Mouse (Mus musculus): ENCODE measurements around the gene Dclk1. TPM values are rescaled to one million over a fixed set of nuclear protein-coding genes. Genes with fewer than 3 reads are reported as not detected.
A peak's percentile ranks its signal among the peaks of the same experiment; 100 is the strongest.

Dclk1 gene
- polyA plus RNA-seq, 1 experiment from 2014 or later = 47.6 TPM

GRCm38 (mm10) chr3:55520240-55521180 lies 278.3 kb downstream of the Dclk1 start:
- peaks cover 34% of the 10 kb centered on the region for H3K27me3 ChIP-seq (ENCODE audit: poor library complexity, severe bottlenecking)
- no peaks in the 10 kb centered on the region for H3K36me3 ChIP-seq (replicated peaks)
- no peak overlapping the region for H3K27ac ChIP-seq
- DNase-seq (ENCODE audit: extremely low spot score, low spot score) = peak; percentile 60
- H3K4me1 ChIP-seq = peaks cover 65% of the 10 kb centered on the region
- no peaks in the 10 kb centered on the region for H3K9me3 ChIP-seq
- no peak overlapping the region for H3K4me3 ChIP-seq
- 27% methylated on average over 12 of the region's 12 CpGs for WGBS

DNA sequence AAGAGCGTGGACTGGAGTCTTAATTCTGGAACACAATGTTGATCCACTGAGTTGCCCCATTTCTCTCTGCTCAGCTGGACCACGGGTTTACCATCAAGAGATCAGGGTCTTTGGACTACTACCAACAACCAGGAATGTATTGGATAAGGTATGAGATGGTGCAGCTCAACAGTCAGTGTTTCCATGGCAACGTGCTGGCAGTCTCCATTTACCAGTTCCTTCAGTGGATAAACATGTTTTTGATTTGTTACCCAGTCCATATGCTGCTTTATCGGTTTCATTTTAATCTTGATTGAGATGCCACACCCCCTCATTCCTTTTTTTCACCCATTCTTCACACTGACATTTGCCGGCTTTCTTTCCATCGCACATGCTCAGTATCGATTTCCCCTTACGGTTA lies 279.6 kb downstream of the Dclk1 start:
- no peak for DNase-seq (ENCODE audit: extremely low spot score, low spot score)
- Histone ChIP-seq H3K36me3 (replicated peaks) (no peaks in the 10 kb centered on the region), H3K4me3 (no peak overlapping the region), H3K4me1 (peaks cover 57% of the 10 kb centered on the region), H3K27ac (no peak overlapping the region), H3K9me3 (no peaks in the 10 kb centered on the region), H3K27me3 (ENCODE audit: poor library complexity, severe bottlenecking) (peaks cover 38% of the 10 kb centered on the region)
- WGBS = 85% methylated on average over 8 of the region's 8 CpGs

- no peak for DNase-seq (ENCODE audit: extremely low spot score, low spot score)
- Histone ChIP-seq H3K27me3 (ENCODE audit: poor library complexity, severe bottlenecking) (peaks cover 38% of the 10 kb centered on the region), H3K9me3 (no peaks in the 10 kb centered on the region), H3K4me3 (no peak overlapping the region), H3K36me3 (replicated peaks) (no peaks in the 10 kb centered on the region), H3K27ac (no peak overlapping the region), H3K4me1 (peaks cover 68% of the 10 kb centered on the region)
- WGBS = 33% methylated on average over 7 of the region's 7 CpGs
Observed at GRCm38 (mm10) chr3:55523224-55523623, 281.1 kb downstream of the Dclk1 start.

- 56% methylated on average over 16 of the region's 16 CpGs for WGBS
- peaks cover 69% of the 10 kb centered on the region for H3K4me1 ChIP-seq
- H3K27ac ChIP-seq = no peak overlapping the region
- H3K9me3 ChIP-seq = no peaks in the 10 kb centered on the region
- H3K36me3 ChIP-seq (replicated peaks) = no peaks in the 10 kb centered on the region
- H3K4me3 ChIP-seq = no peak overlapping the region
- peaks cover 38% of the 10 kb centered on the region for H3K27me3 ChIP-seq (ENCODE audit: poor library complexity, severe bottlenecking)
- DNase-seq (ENCODE audit: extremely low spot score, low spot score) = no peak
Observed at GRCm38 (mm10) chr3:55523735-55524477, 281.7 kb downstream of the Dclk1 start.

GRCm38 (mm10) chr3:55524491-55525195 lies 282.5 kb downstream of the Dclk1 start:
- no peak for DNase-seq (ENCODE audit: extremely low spot score, low spot score)
- Histone ChIP-seq H3K4me3 (no peak overlapping the region), H3K36me3 (replicated peaks) (no peaks in the 10 kb centered on the region), H3K9me3 (no peaks in the 10 kb centered on the region), H3K27ac (0 out of 2 replicates have a peak overlapping the region, but pooled peaks have one; percentile 22), H3K4me1 (peaks cover 69% of the 10 kb centered on the region), H3K27me3 (ENCODE audit: poor library complexity, severe bottlenecking) (peaks cover 36% of the 10 kb centered on the region)
- 73% methylated on average over 9 of the region's 9 CpGs for WGBS

DNA sequence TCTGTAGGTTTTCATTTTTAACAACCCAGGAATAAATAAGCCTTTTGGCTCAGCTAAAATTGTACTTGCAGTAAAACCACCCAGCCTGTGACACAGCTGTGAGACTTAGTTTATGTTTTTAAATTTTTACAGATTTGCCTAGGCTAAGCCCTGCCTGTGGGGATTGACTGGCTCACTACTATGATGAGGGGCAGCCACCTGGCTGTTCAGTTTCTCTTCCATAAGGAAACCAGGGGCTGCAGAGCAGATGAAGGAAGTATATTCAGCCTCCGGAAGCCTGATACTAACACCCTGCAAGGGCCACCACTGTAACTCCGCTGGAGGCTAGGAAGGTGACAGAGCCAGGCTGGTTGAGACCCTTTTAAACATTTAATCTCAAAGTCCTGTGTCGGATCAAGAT lies 284.3 kb downstream of the Dclk1 start:
- H3K4me3 ChIP-seq = no peak overlapping the region
- no peak for DNase-seq (ENCODE audit: extremely low spot score, low spot score)
- H3K36me3 ChIP-seq (replicated peaks) = no peaks in the 10 kb centered on the region
- H3K4me1 ChIP-seq = peaks cover 63% of the 10 kb centered on the region
- H3K27me3 ChIP-seq (ENCODE audit: poor library complexity, severe bottlenecking) = peaks cover 25% of the 10 kb centered on the region
- H3K9me3 ChIP-seq = no peaks in the 10 kb centered on the region
- H3K27ac ChIP-seq = no peak overlapping the region
- 90% methylated on average over 3 of the region's 3 CpGs for WGBS

DNA sequence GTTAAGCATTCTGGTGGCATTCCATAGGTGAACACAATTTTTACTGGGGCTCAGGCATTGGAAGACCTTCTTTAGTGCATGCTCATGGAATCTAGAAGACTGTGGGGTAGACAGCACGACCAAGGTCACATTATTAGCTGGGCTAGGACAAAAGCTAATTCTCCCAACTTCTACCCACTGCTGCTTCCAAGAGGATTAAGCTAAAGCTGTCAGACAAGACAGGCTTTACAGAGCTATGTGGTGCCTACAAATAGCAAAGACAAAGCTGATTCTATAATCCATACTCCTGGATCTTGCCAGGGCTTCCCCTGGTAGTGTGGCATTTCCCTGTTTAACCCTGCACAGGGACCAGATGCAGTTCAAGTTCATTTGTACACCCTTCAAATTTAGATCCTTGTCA lies 285.4 kb downstream of the Dclk1 start:
- Histone ChIP-seq H3K9me3 (no peaks in the 10 kb centered on the region), H3K27ac (no peak overlapping the region), H3K36me3 (replicated peaks) (no peaks in the 10 kb centered on the region), H3K27me3 (ENCODE audit: poor library complexity, severe bottlenecking) (peaks cover 17% of the 10 kb centered on the region), H3K4me3 (no peak overlapping the region), H3K4me1 (peaks cover 63% of the 10 kb centered on the region)
- 19% methylated on average over 1 of the region's 1 CpGs for WGBS
- DNase-seq (ENCODE audit: extremely low spot score, low spot score) = no peak

DNA sequence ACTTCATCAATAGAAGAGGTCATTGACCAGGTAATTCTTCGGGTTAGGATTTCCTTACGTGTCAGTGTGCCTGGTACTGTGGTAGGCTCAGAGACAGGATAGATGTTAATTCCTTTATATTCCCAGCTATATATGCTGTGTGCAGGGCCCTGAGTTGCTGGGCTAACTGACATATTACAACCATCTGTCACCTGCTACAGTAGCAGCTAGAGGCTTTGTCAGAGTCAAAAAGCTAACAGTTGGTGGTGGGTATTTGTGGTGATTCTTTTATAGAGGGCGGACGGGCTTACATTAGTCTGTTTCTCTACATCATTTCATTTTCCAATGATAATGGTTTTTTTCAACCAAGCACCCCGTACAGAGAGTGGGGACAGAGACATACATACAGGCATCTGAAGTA lies 285.8 kb downstream of the Dclk1 start:
- no peak for DNase-seq (ENCODE audit: extremely low spot score, low spot score)
- Histone ChIP-seq H3K27ac (no peak overlapping the region), H3K4me1 (peaks cover 60% of the 10 kb centered on the region), H3K4me3 (no peak overlapping the region), H3K36me3 (replicated peaks) (no peaks in the 10 kb centered on the region), H3K9me3 (no peaks in the 10 kb centered on the region), H3K27me3 (ENCODE audit: poor library complexity, severe bottlenecking) (peaks cover 17% of the 10 kb centered on the region)
- WGBS = 90% methylated on average over 5 of the region's 5 CpGs

- H3K27me3 ChIP-seq (ENCODE audit: poor library complexity, severe bottlenecking) = peaks cover 14% of the 10 kb centered on the region
- DNase-seq (ENCODE audit: extremely low spot score, low spot score) = no peak
- WGBS = 95% methylated on average over 2 of the region's 2 CpGs
Observed at GRCm38 (mm10) chr3:55529414-55529813, 287.2 kb downstream of the Dclk1 start.

GRCm38 (mm10) chr3:55531204-55532044 lies 289.3 kb downstream of the Dclk1 start:
- Histone ChIP-seq H3K27ac (no peak overlapping the region), H3K4me1 (peaks cover 43% of the 10 kb centered on the region), H3K9me3 (no peaks in the 10 kb centered on the region), H3K36me3 (replicated peaks) (no peaks in the 10 kb centered on the region), H3K27me3 (ENCODE audit: poor library complexity, severe bottlenecking) (no peaks in the 10 kb centered on the region), H3K4me3 (no peak overlapping the region)
- DNase-seq (ENCODE audit: extremely low spot score, low spot score) = no peak
- 89% methylated on average over 14 of the region's 14 CpGs for WGBS

More at GRCm38 (mm10) chr3:55529414-55529813, 287.2 kb downstream of the Dclk1 start:
- Histone ChIP-seq H3K4me3 (no peak overlapping the region), H3K36me3 (replicated peaks) (no peaks in the 10 kb centered on the region), H3K4me1 (peaks cover 50% of the 10 kb centered on the region), H3K27ac (no peak overlapping the region), H3K9me3 (no peaks in the 10 kb centered on the region)

- 89% methylated on average over 17 of the region's 17 CpGs for WGBS
- Histone ChIP-seq H3K4me3 (no peak overlapping the region), H3K36me3 (replicated peaks) (no peaks in the 10 kb centered on the region), H3K27me3 (ENCODE audit: poor library complexity, severe bottlenecking) (no peaks in the 10 kb centered on the region), H3K27ac (no peak overlapping the region), H3K4me1 (peaks cover 42% of the 10 kb centered on the region), H3K9me3 (no peaks in the 10 kb centered on the region)
- DNase-seq (ENCODE audit: extremely low spot score, low spot score) = no peak
Observed at GRCm38 (mm10) chr3:55532175-55532973, 290.2 kb downstream of the Dclk1 start.
